17 mouse cellular contexts compared by ENCODE assay signal in the genomic region with DNA sequence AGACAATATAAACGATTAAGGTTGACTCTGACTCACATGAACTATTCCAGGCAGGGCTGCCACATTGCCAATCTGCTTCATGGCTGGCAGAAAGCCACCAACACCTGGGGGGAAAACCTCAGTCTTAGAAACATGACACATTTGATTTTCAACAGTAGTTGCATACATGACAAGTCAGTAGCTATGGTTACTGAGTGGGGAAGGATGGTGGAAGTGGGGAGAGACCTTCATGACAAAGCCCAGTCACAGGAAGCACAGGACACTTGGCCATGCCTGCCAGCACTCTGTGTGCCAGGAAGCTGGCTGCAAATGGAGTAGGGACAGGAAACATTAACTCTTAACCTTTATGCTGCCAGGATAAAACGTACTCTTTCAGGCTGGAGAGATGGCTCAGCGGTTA. TPM values are rescaled to one million over a fixed set of nuclear protein-coding genes. Genes with fewer than 3 reads are reported as not detected.
DNase-seq lines count a peak whose midpoint lies in the region; ATAC-seq and TF ChIP-seq lines count a peak whose summit lies in the region.
"Had no signal": no experiment of that assay in that cellular context is flagged by ENCODE, and none has a peak within 500 bp of the region (broad histone marks: within the 10 kb centered on the region; RNA-seq: fewer than 3 reads in every experiment).

No protein-coding gene starts in this region.

- no peak for TF ChIP-seq CTCF in hindbrain, postnatal 0 days (IDR thresholded peaks at IDR 0.05; ENCODE audit: low read depth)

- DNase-seq in heart, postnatal 10 days: peak; percentile 4 to 16
- no peak for DNase-seq in heart, adult 11 months
- DNase-seq in 416B (ENCODE audit: low read depth) (peak; percentile 59), NIH3T3 (ENCODE audit: low read depth) (peak; percentile 16)
- peak; percentile 40 to 50 for DNase-seq in kidney, postnatal 36 days
- DNase-seq in gastrocnemius, adult 8-10 months (ENCODE audit: low spot score in 2 of 2): no peak
- no peak for DNase-seq in hindbrain, postnatal 0 days (ENCODE audit: low spot score)
- DNase-seq: cerebellum, adult 9-10 months had no signal

- ATAC-seq in hindbrain, postnatal 0 days: no peak
- ATAC-seq in hindbrain, embryonic 16.5 days: no peak
- ATAC-seq: intestine, postnatal 0 days; midbrain, embryonic 13.5 days had no signal

- H3K4me2 ChIP-seq in hindbrain, postnatal 0 days (ENCODE audit: low read depth, low read length): no peak overlapping the region
- H3K4me2 ChIP-seq in hindbrain, embryonic 16.5 days (ENCODE audit: low read length): no peak overlapping the region
- H3K4me2 ChIP-seq: embryonic facial prominence, embryonic 13.5 days; lung, embryonic 15.5 days; midbrain, embryonic 13.5 days; neural tube, embryonic 12.5 days had no signal

- H3K9me3 ChIP-seq in hindbrain, postnatal 0 days (ENCODE audit: low read length): no peaks in the 10 kb centered on the region
- no peaks in the 10 kb centered on the region for H3K9me3 ChIP-seq in hindbrain, embryonic 16.5 days (ENCODE audit: control insufficient read depth, low read length)
- H3K9me3 ChIP-seq: embryonic facial prominence, embryonic 13.5 days; heart, embryonic 10.5 days; lung, embryonic 15.5 days; midbrain, embryonic 13.5 days; neural tube, embryonic 12.5 days had no signal

- no peak overlapping the region for H3K4me3 ChIP-seq in hindbrain, postnatal 0 days (ENCODE audit: low read length)
- no peak overlapping the region for H3K4me3 ChIP-seq in hindbrain, embryonic 16.5 days (ENCODE audit: low read length)
- H3K4me3 ChIP-seq: embryonic facial prominence, embryonic 13.5 days; heart, embryonic 10.5 days; left cerebral cortex, adult 2 months; lung, embryonic 15.5 days; midbrain, embryonic 13.5 days; neural tube, embryonic 12.5 days had no signal

- no peak overlapping the region for H3K9ac ChIP-seq in hindbrain, postnatal 0 days (replicated peaks; ENCODE audit: low read length)
- no peak overlapping the region for H3K9ac ChIP-seq in hindbrain, embryonic 16.5 days (ENCODE audit: low read depth, low read length)
- H3K9ac ChIP-seq: embryonic facial prominence, embryonic 13.5 days; lung, embryonic 15.5 days; midbrain, embryonic 13.5 days; neural tube, embryonic 12.5 days had no signal

- H3K27ac ChIP-seq in hindbrain, postnatal 0 days: no peak overlapping the region; the same call in 1 of the 2 replicates
- no peak overlapping the region for H3K27ac ChIP-seq in hindbrain, embryonic 16.5 days (ENCODE audit: low read depth, low read length)
- H3K27ac ChIP-seq: embryonic facial prominence, embryonic 13.5 days; heart, embryonic 10.5 days; left cerebral cortex, adult 2 months; midbrain, embryonic 13.5 days; neural tube, embryonic 12.5 days had no signal

- intact Hi-C loops in heart, postnatal 10 days (cut with DNase I): loop anchor here (10.0 kb wide), 1 partner anchor 751 kb away; a partner anchor contains a TSS

- H3K4me1 ChIP-seq in hindbrain, postnatal 0 days (ENCODE audit: insufficient read depth, low read length): peaks cover 3% of the 10 kb centered on the region; the same call in 1 of the 2 replicates
- peaks cover 4% of the 10 kb centered on the region for H3K4me1 ChIP-seq in hindbrain, embryonic 16.5 days (ENCODE audit: control insufficient read depth, insufficient read depth, low read depth, low read length)
- H3K4me1 ChIP-seq: heart, embryonic 10.5 days had no signal

- H3K27me3 ChIP-seq in hindbrain, postnatal 0 days (ENCODE audit: insufficient read depth, low read length): no peaks in the 10 kb centered on the region
- no peaks in the 10 kb centered on the region for H3K27me3 ChIP-seq in hindbrain, embryonic 16.5 days (replicated peaks; ENCODE audit: control insufficient read depth, insufficient read depth, low read length)
- H3K27me3 ChIP-seq: embryonic facial prominence, embryonic 13.5 days; lung, embryonic 15.5 days; midbrain, embryonic 13.5 days; neural tube, embryonic 12.5 days had no signal

- 68% methylated on average over 3 of the region's 3 CpGs for WGBS in hindbrain, postnatal 0 days
- 77% methylated on average over 3 of the region's 3 CpGs for WGBS in hindbrain, embryonic 16.5 days

- H3K36me3 ChIP-seq in hindbrain, postnatal 0 days (ENCODE audit: insufficient read depth, low read length): peaks cover 27% of the 10 kb centered on the region
- H3K36me3 ChIP-seq in hindbrain, embryonic 16.5 days (ENCODE audit: control insufficient read depth, insufficient read depth, low read length): peaks cover 29% of the 10 kb centered on the region; the same call in 1 of the 2 replicates

RNA-seq across cellular contexts. Expression of a gene that starts 4.2 kb away (rescaled TPM):
- total RNA-seq in heart, postnatal 10 days (2021): 10 to 100 TPM; 82.5 to 88.9 TPM
- total RNA-seq in gastrocnemius, adult 8-10 months (2022): 10 to 100 TPM; 41.6 to 53.8 (median 46.9) TPM
- 90.8 and 91.8 TPM in 2 replicates for total RNA-seq in hindbrain, postnatal 0 days (2014; rRNA removed)
- polyA plus RNA-seq in hindbrain, postnatal 0 days (2015; fragmentation: Nextera tagmentation; extraction: Ambion mirVana): 159 and 164 TPM in 2 replicates
- polyA plus RNA-seq in hindbrain, embryonic 16.5 days (2015; fragmentation: Nextera tagmentation; extraction: Ambion mirVana): 171 and 176 TPM in 2 replicates

RNA-seq across cellular contexts. Expression of a gene that starts 25.9 kb away (rescaled TPM):
- total RNA-seq in heart, postnatal 10 days (2021): not detected
- not detected for total RNA-seq in gastrocnemius, adult 8-10 months (2022)
- 0.14 and 0.42 TPM in 2 replicates for total RNA-seq in hindbrain, postnatal 0 days (2014; rRNA removed)
- polyA plus RNA-seq in hindbrain, postnatal 0 days (2015; fragmentation: Nextera tagmentation; extraction: Ambion mirVana): 0.25 and 0.34 TPM in 2 replicates
- polyA plus RNA-seq in hindbrain, embryonic 16.5 days (2015; fragmentation: Nextera tagmentation; extraction: Ambion mirVana): 0.21 and 0.42 TPM in 2 replicates

RNA-seq across cellular contexts. Expression of a gene that starts 36.5 kb away (rescaled TPM):
- 10 to 100 TPM; 17.3 to 18.1 TPM for total RNA-seq in heart, postnatal 10 days (2021)
- total RNA-seq in gastrocnemius, adult 8-10 months (2022): 10 to 100 TPM; 14.2 to 19.6 (median 16.8) TPM
- 52.8 and 56.8 TPM in 2 replicates for total RNA-seq in hindbrain, postnatal 0 days (2014; rRNA removed)
- 11.7 and 11.8 TPM in 2 replicates for polyA plus RNA-seq in hindbrain, postnatal 0 days (2015; fragmentation: Nextera tagmentation; extraction: Ambion mirVana)
- 18.4 and 21.6 TPM in 2 replicates for polyA plus RNA-seq in hindbrain, embryonic 16.5 days (2015; fragmentation: Nextera tagmentation; extraction: Ambion mirVana)

RNA-seq across cellular contexts. Expression of a gene that starts 58.3 kb away (rescaled TPM):
- total RNA-seq in heart, postnatal 10 days (2021): not detected
- not detected for total RNA-seq in gastrocnemius, adult 8-10 months (2022)
- total RNA-seq in hindbrain, postnatal 0 days (2014; rRNA removed): 0.11 TPM in 1 of 2 replicates, not detected in the other
- 0.11 and 0.20 TPM in 2 replicates for polyA plus RNA-seq in hindbrain, postnatal 0 days (2015; fragmentation: Nextera tagmentation; extraction: Ambion mirVana)
- 0.05 TPM in 1 of 2 replicates, not detected in the other for polyA plus RNA-seq in hindbrain, embryonic 16.5 days (2015; fragmentation: Nextera tagmentation; extraction: Ambion mirVana)
- polyA plus RNA-seq: forebrain, embryonic 11.5 days; intestine, postnatal 0 days; midbrain, embryonic 13.5 days; neural tube, embryonic 12.5 days had no signal

Comparison
In these comparisons a context has a peak if more than half of its experiments do, and no peak if none do; other contexts are left out.
1. DNase-seq: peak in heart, postnatal 10 days (2 of 2), 416B (single experiment), NIH3T3 (single experiment) and kidney, postnatal 36 days (2 of 2); none in heart, adult 11 months (single experiment), gastrocnemius, adult 8-10 months (0 of 2) and hindbrain, postnatal 0 days (single experiment).